Mouse (Mus musculus) liver, adult 2 months (tissue): ENCODE data around the gene A430033K04Rik.

Experiments used
- CTCF ChIP-seq: fragments of 200-500 bp; IDR thresholded peaks from 2 replicates; pipeline ENCODE4 v1.5.1; 2011; ENCODE audit warnings: low read depth, low read length, control low read depth
- POLR2A ChIP-seq: fragments of 200-500 bp; IDR thresholded peaks from 2 replicates; pipeline ENCODE4 v1.6.1; 2011; ENCODE audit warnings: low read length, control low read depth; ENCODE audit not compliant: insufficient read depth; ENCODE audit errors: extremely low read depth

DNA sequence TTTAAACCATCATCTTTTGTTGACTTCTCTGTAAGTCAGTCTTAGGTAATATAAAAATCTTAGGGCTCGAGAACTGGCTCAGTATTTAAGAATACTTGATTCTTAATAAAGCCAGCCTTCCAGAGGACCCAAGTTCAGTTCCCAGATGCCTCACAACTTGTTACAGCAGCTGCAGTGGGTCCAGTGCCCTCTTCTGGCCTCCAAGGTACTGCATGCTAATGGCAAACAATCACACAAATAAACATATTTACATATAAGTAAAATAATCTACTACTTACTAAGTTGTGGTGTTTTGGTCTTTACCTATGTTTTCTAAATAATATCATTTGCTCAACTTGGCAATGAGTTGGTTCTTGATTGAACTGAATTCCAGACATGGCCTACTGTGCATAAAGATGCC, 4.3 kb upstream of the A430033K04Rik start:
- TF ChIP-seq POLR2A (no peak), CTCF (peak; percentile 29; the same call in 1 of the 2 replicates)
